9 mouse cellular contexts compared by ENCODE assay signal in the genomic region with DNA sequence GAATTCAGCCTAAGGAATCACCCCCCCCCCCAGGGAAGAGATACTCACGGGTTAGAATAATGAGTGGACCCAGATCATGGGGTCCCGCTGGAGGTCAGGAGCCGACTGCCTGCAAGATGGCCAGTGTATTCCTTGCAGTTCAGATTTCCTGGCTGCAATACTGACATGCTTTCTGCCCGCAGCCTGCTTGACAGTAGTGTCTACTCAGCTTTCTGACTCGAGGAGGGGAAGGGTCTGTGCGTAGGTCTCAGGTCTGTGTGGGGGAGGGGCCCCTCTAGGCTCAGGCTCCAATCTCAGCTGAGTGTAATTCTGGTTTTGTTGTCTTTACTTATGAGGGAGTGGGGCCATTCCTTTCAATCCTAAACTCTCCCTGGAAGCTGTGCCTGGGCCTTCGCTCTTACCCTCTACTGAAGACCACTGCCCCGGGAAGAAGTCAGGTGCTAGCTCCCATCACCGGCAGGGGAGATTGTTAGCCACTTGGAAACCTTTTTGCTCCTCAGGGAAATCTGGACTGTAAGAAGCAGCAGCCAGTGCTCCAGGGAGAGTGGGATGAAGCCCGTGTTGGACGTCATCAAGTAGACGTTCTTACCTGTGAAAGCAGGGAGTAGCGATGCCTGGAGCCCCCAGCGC. TPM values are rescaled to one million over a fixed set of nuclear protein-coding genes. Genes with fewer than 3 reads are reported as not detected.
A peak's percentile ranks its signal among the peaks of the same experiment; 100 is the strongest.
DNase-seq lines count a peak whose midpoint lies in the region; ATAC-seq and TF ChIP-seq lines count a peak whose summit lies in the region.
"Had no signal": no experiment of that assay in that cellular context is flagged by ENCODE, and none has a peak within 500 bp of the region (broad histone marks: within the 10 kb centered on the region; RNA-seq: fewer than 3 reads in every experiment).

No protein-coding gene starts in this region.

- no peaks in the 10 kb centered on the region for H3K27me3 ChIP-seq in kidney, embryonic 16.5 days (ENCODE audit: insufficient read depth, low read length)
- H3K27me3 ChIP-seq in hindbrain, postnatal 0 days (ENCODE audit: insufficient read depth, low read length), result no peaks in the 10 kb centered on the region
- no peaks in the 10 kb centered on the region for H3K27me3 ChIP-seq in myocyte (ENCODE audit: control insufficient read depth, insufficient read depth, insufficient read length)

- H3K4me2 ChIP-seq in kidney, embryonic 16.5 days (replicated peaks; ENCODE audit: low read depth, low read length), result peak overlapping the region; percentile 96
- H3K4me2 ChIP-seq in hindbrain, postnatal 0 days (ENCODE audit: low read depth, low read length), result peak overlapping the region; percentile 75
- H3K4me2 ChIP-seq in myocyte (ENCODE audit: low read depth), result peak overlapping the region; percentile 90

- WGBS in kidney, embryonic 16.5 days, result 22% methylated on average over 14 of the region's 14 CpGs
- 48% methylated on average over 14 of the region's 14 CpGs for WGBS in hindbrain, postnatal 0 days

- peaks cover 58% of the 10 kb centered on the region for H3K79me2 ChIP-seq in myocyte (ENCODE audit: control insufficient read depth, insufficient read depth)

- no peak for ATAC-seq in kidney, embryonic 16.5 days (ENCODE audit: low FRiP score, low TSS enrichment)
- ATAC-seq in hindbrain, postnatal 0 days, result no peak
- ATAC-seq in megakaryocyte, adult 5-6 weeks (ENCODE audit: poor library complexity, severe bottlenecking), result no peak
- ATAC-seq in megakaryocyte progenitor cell, adult 5-6 weeks (replicated peaks; ENCODE audit: poor library complexity), result no peak

- TF ChIP-seq POLR2A in cortical plate, adult 2 months (IDR thresholded peaks at IDR 0.05; ENCODE audit: extremely low read depth, insufficient read depth, low read length), result no peak
- no peak for TF ChIP-seq POLR2A in myocyte (IDR thresholded peaks at IDR 0.05; ENCODE audit: insufficient read length, low read depth)

- DNase-seq in kidney, adult 18-20 months, result no peak
- peak; percentile 36 for DNase-seq in hindbrain, postnatal 0 days (ENCODE audit: low spot score)
- DNase-seq in adrenal gland, postnatal 36 days, result no peak

- no peak for TF ChIP-seq CTCF in cortical plate, adult 2 months (IDR thresholded peaks at IDR 0.05; ENCODE audit: extremely low read depth, insufficient read depth, low read length)
- TF ChIP-seq CTCF in hindbrain, postnatal 0 days (IDR thresholded peaks at IDR 0.05; ENCODE audit: low read depth), result no peak

- peaks cover 64% of the 10 kb centered on the region for H3K4me1 ChIP-seq in kidney, embryonic 16.5 days (ENCODE audit: insufficient read depth, low read length)
- peaks cover 11% of the 10 kb centered on the region for H3K4me1 ChIP-seq in cortical plate, adult 2 months (ENCODE audit: control insufficient read depth, insufficient read depth, low read length)
- H3K4me1 ChIP-seq in hindbrain, postnatal 0 days (ENCODE audit: insufficient read depth, low read length), result peaks cover 36% of the 10 kb centered on the region

- no peak overlapping the region for H3ac ChIP-seq in myocyte (ENCODE audit: control insufficient read depth, insufficient read length)

- H3K9ac ChIP-seq in kidney, embryonic 16.5 days (replicated peaks; ENCODE audit: low read length), result peak overlapping the region; percentile 83
- H3K9ac ChIP-seq in hindbrain, postnatal 0 days (replicated peaks; ENCODE audit: low read length), result peak overlapping the region; percentile 91

- H3K9me3 ChIP-seq in kidney, embryonic 16.5 days (ENCODE audit: low read length), result no peaks in the 10 kb centered on the region
- H3K9me3 ChIP-seq in hindbrain, postnatal 0 days (ENCODE audit: low read length), result no peaks in the 10 kb centered on the region

- H3K36me3 ChIP-seq in kidney, embryonic 16.5 days (ENCODE audit: insufficient read depth, low read length), result no peaks in the 10 kb centered on the region
- H3K36me3 ChIP-seq in hindbrain, postnatal 0 days (ENCODE audit: insufficient read depth, low read length), result no peaks in the 10 kb centered on the region
- H3K36me3 ChIP-seq in myocyte (ENCODE audit: control insufficient read depth, insufficient read depth), result no peaks in the 10 kb centered on the region

- H3K4me3 ChIP-seq in kidney, embryonic 16.5 days (ENCODE audit: low read length), result peak overlapping the region; percentile 63
- H3K4me3 ChIP-seq in cortical plate, adult 2 months (ENCODE audit: insufficient read depth, low read length), result peak overlapping the region; percentile 98
- peak overlapping the region; percentile 90 for H3K4me3 ChIP-seq in hindbrain, postnatal 0 days (ENCODE audit: low read length)
- peak overlapping the region; percentile 84 for H3K4me3 ChIP-seq in myocyte

- 0 out of 2 replicates have a peak overlapping the region, but pooled peaks have one; percentile 9 for H3K27ac ChIP-seq in kidney, embryonic 16.5 days (ENCODE audit: low read length)
- H3K27ac ChIP-seq in cortical plate, adult 2 months (ENCODE audit: insufficient read depth, low read length), result no peak overlapping the region
- H3K27ac ChIP-seq in hindbrain, postnatal 0 days, result no peak overlapping the region

TF ChIP-seq in myocyte, 11 proteins besides CTCF, POLR2A, EP300 and RAD21:
- TF ChIP-seq CEBPB (IDR thresholded peaks at IDR 0.05; ENCODE audit: insufficient read depth, poor library complexity, severe bottlenecking) (no peak), MYOG (IDR thresholded peaks at IDR 0.05; ENCODE audit: control insufficient read depth in 1 of 3, insufficient read depth in 1 of 3, insufficient read length in 2 of 3, low read depth in 2 of 3) (no peak), TCF3 (IDR thresholded peaks at IDR 0.05; ENCODE audit: insufficient read length, low read depth) (no peak)

RNA-seq across cellular contexts. Expression of a gene that starts 26.6 kb away (rescaled TPM):
- polyA plus RNA-seq in kidney, embryonic 16.5 days (2015; fragmentation: Nextera tagmentation; extraction: Ambion mirVana), result not detected in 2 replicates
- not detected in 2 replicates for polyA plus RNA-seq in cortical plate, adult 2 months (2012; rRNA removed)
- total RNA-seq in hindbrain, postnatal 0 days (2014; rRNA removed), result not detected in 2 replicates
- not detected in 2 replicates for polyA plus RNA-seq in hindbrain, postnatal 0 days (2015; fragmentation: Nextera tagmentation; extraction: Ambion mirVana)
- polyA plus RNA-seq in myocyte (2012; fragmentation: generic; extraction: Trizol), result 0.06 TPM
- not detected in 2 replicates for total RNA-seq in megakaryocyte, adult 5-6 weeks (2015)
- total RNA-seq in megakaryocyte, adult 5-6 weeks (2017), result not detected in 2 replicates
- not detected for total RNA-seq in adrenal gland, postnatal 36 days (2021)
- total RNA-seq in megakaryocyte progenitor cell, adult 5-6 weeks (2015), result not detected in 2 replicates
- not detected in 2 replicates for total RNA-seq in megakaryocyte progenitor cell, adult 5-6 weeks (2017)
- total RNA-seq: heart, postnatal 10 days had no signal

RNA-seq across cellular contexts. Expression of a gene that starts 46.0 kb away (rescaled TPM):
- polyA plus RNA-seq in kidney, embryonic 16.5 days (2015; fragmentation: Nextera tagmentation; extraction: Ambion mirVana), result 3.2 and 3.7 TPM in 2 replicates
- polyA plus RNA-seq in cortical plate, adult 2 months (2012; rRNA removed), result 9.4 and 10.4 TPM in 2 replicates
- 14.4 and 14.5 TPM in 2 replicates for total RNA-seq in hindbrain, postnatal 0 days (2014; rRNA removed)
- 5.9 and 6.8 TPM in 2 replicates for polyA plus RNA-seq in hindbrain, postnatal 0 days (2015; fragmentation: Nextera tagmentation; extraction: Ambion mirVana)
- polyA plus RNA-seq in myocyte (2012; fragmentation: generic; extraction: Trizol), result 12.1 TPM
- total RNA-seq in megakaryocyte, adult 5-6 weeks (2015), result 0.83 and 1.6 TPM in 2 replicates
- 2.1 and 2.7 TPM in 2 replicates for total RNA-seq in megakaryocyte, adult 5-6 weeks (2017)
- 10 to 100 TPM; 11.3 to 11.4 TPM for total RNA-seq in adrenal gland, postnatal 36 days (2021)
- 0.39 and 0.69 TPM in 2 replicates for total RNA-seq in megakaryocyte progenitor cell, adult 5-6 weeks (2015)
- total RNA-seq in megakaryocyte progenitor cell, adult 5-6 weeks (2017), result 0.33 and 1.2 TPM in 2 replicates

RNA-seq across cellular contexts. Expression of a gene that starts 46.3 kb away (rescaled TPM):
- polyA plus RNA-seq in kidney, embryonic 16.5 days (2015; fragmentation: Nextera tagmentation; extraction: Ambion mirVana), result 133 and 149 TPM in 2 replicates
- 20.6 and 22.8 TPM in 2 replicates for polyA plus RNA-seq in cortical plate, adult 2 months (2012; rRNA removed)
- 30.0 and 43.3 TPM in 2 replicates for total RNA-seq in hindbrain, postnatal 0 days (2014; rRNA removed)
- 26.6 and 27.6 TPM in 2 replicates for polyA plus RNA-seq in hindbrain, postnatal 0 days (2015; fragmentation: Nextera tagmentation; extraction: Ambion mirVana)
- polyA plus RNA-seq in myocyte (2012; fragmentation: generic; extraction: Trizol), result 12.0 TPM
- 4.9 and 5.7 TPM in 2 replicates for total RNA-seq in megakaryocyte, adult 5-6 weeks (2015)
- 5.8 and 8.9 TPM in 2 replicates for total RNA-seq in megakaryocyte, adult 5-6 weeks (2017)
- total RNA-seq in adrenal gland, postnatal 36 days (2021), result 100 to 1,000 TPM in 1 of 2 experiments, 10 to 100 TPM in 1; 57.8 to 136 TPM
- 11.1 and 14.7 TPM in 2 replicates for total RNA-seq in megakaryocyte progenitor cell, adult 5-6 weeks (2015)
- 20.0 and 22.3 TPM in 2 replicates for total RNA-seq in megakaryocyte progenitor cell, adult 5-6 weeks (2017)
